ENCODE assay signal across 8 mouse cellular contexts in the genomic region with DNA sequence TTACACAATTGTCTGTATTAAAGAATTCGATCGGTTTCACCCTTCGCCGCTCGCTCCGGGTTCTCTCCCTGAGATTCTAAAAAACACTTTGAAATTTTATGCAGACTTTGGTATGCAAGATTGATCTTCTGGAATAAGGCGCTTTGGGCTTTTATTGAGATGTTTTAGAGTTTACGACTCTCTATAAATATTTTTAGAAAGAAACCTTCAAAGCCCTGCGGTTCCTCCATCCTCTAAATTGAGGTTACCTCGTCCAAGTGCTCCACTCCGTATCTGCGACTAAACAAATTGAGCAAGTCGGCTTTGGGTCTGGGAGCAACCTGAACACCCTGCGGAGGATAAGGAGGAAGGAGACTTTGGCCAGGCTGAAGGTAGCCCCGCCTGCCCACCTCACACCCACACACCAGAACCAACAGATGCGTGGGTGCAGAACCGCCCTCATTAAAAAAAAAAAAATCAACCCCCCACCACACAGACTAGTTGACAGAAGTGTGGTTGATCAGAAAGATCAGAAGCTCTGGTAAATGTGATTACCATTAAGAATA. TPM values are rescaled to one million over a fixed set of nuclear protein-coding genes. Genes with fewer than 3 reads are reported as not detected.
DNase-seq lines count a peak whose midpoint lies in the region; ATAC-seq and TF ChIP-seq lines count a peak whose summit lies in the region.

No protein-coding gene starts in this region.

- H3K79me2 ChIP-seq in heart, adult 2 months (replicated peaks; ENCODE audit: control insufficient read depth, insufficient read depth, low read length) = no peaks in the 10 kb centered on the region

- DNase-seq in heart, adult 2 months = no peak
- no peak for DNase-seq in heart, adult 18-20 months
- peak; percentile 15 for DNase-seq in G1E (ENCODE audit: low spot score)
- no peak for DNase-seq in hindbrain, embryonic 14.5 days (ENCODE audit: low spot score)
- no peak for DNase-seq in adrenal gland, postnatal 14 days
- DNase-seq in layer of hippocampus, postnatal 14 days (ENCODE audit: low spot score in 2 of 2) = no peak
- DNase-seq in left cerebral cortex, postnatal 4 days = no peak

- ATAC-seq in G1E (ENCODE audit: extremely low read depth, insufficient number of reproducible peaks, low FRiP score, poor library complexity, severe bottlenecking) = 0 out of 2 replicates have a peak, but pooled peaks have one; percentile 9
- no peak for ATAC-seq in hindbrain, embryonic 14.5 days (ENCODE audit: low FRiP score)
- ATAC-seq in liver, embryonic 12.5 days = no peak

- H3K4me2 ChIP-seq in hindbrain, embryonic 14.5 days (replicated peaks) = peak overlapping the region; percentile 98
- peak overlapping the region; percentile 99 for H3K4me2 ChIP-seq in liver, embryonic 12.5 days

- no peak for TF ChIP-seq CTCF in heart, adult 2 months (IDR thresholded peaks at IDR 0.05)
- no peak for TF ChIP-seq CTCF in G1E (IDR thresholded peaks at IDR 0.05; ENCODE audit: low read depth, low read length)

- H3K9me3 ChIP-seq in G1E (replicated peaks) = no peaks in the 10 kb centered on the region
- H3K9me3 ChIP-seq in hindbrain, embryonic 14.5 days (ENCODE audit: control insufficient read depth, low read length) = no peaks in the 10 kb centered on the region
- H3K9me3 ChIP-seq in liver, embryonic 12.5 days (replicated peaks) = no peaks in the 10 kb centered on the region

- H3K4me1 ChIP-seq in heart, adult 2 months (ENCODE audit: control insufficient read depth, insufficient read depth, low read length) = no peaks in the 10 kb centered on the region
- peaks cover 50% of the 10 kb centered on the region for H3K4me1 ChIP-seq in G1E (ENCODE audit: insufficient read depth, low read depth, low read length)
- no peaks in the 10 kb centered on the region for H3K4me1 ChIP-seq in hindbrain, embryonic 14.5 days (replicated peaks; ENCODE audit: control insufficient read depth, insufficient read depth, low read length)
- peaks cover 20% of the 10 kb centered on the region for H3K4me1 ChIP-seq in liver, embryonic 12.5 days

- no peaks in the 10 kb centered on the region for H3K27me3 ChIP-seq in heart, adult 2 months (ENCODE audit: control insufficient read depth, insufficient read depth, low read length)
- no peaks in the 10 kb centered on the region; the same call in 1 of the 2 replicates for H3K27me3 ChIP-seq in G1E (ENCODE audit: insufficient read depth, low read length)
- H3K27me3 ChIP-seq in hindbrain, embryonic 14.5 days (ENCODE audit: control insufficient read depth, insufficient read depth, low read length) = peaks cover 34% of the 10 kb centered on the region; the same call in 1 of the 2 replicates
- peaks cover 36% of the 10 kb centered on the region for H3K27me3 ChIP-seq in liver, embryonic 12.5 days (replicated peaks)

- no peak for TF ChIP-seq EP300 in heart, adult 2 months (IDR thresholded peaks at IDR 0.05; ENCODE audit: insufficient read depth, low read depth, low read length)

- WGBS in heart, adult 2 months = 2% methylated on average over 17 of the region's 17 CpGs
- 4% methylated on average over 17 of the region's 17 CpGs for WGBS in hindbrain, embryonic 14.5 days
- under 1% methylated on average over 17 of the region's 17 CpGs for WGBS in liver, embryonic 12.5 days (ENCODE audit: insufficient replicate concordance)

- H3K9ac ChIP-seq in heart, adult 2 months (ENCODE audit: low read depth, low read length) = peak overlapping the region; percentile 73
- H3K9ac ChIP-seq in hindbrain, embryonic 14.5 days = peak overlapping the region; percentile 62
- H3K9ac ChIP-seq in liver, embryonic 12.5 days = peak overlapping the region; percentile 70

- no peak for TF ChIP-seq POLR2A in heart, adult 2 months (IDR thresholded peaks at IDR 0.05; ENCODE audit: insufficient read depth, low read depth, low read length)

- peak overlapping the region; percentile 82 for H3K4me3 ChIP-seq in heart, adult 2 months
- H3K4me3 ChIP-seq in G1E (ENCODE audit: low read depth, low read length) = peak overlapping the region; percentile 97
- H3K4me3 ChIP-seq in hindbrain, embryonic 14.5 days (replicated peaks; ENCODE audit: low read length) = peak overlapping the region; percentile 68
- peak overlapping the region; percentile 71 for H3K4me3 ChIP-seq in liver, embryonic 12.5 days

- no peaks in the 10 kb centered on the region for H3K36me3 ChIP-seq in heart, adult 2 months (ENCODE audit: control insufficient read depth, insufficient read depth, low read length)
- H3K36me3 ChIP-seq in G1E (replicated peaks) = peaks cover 9% of the 10 kb centered on the region
- H3K36me3 ChIP-seq in hindbrain, embryonic 14.5 days (replicated peaks; ENCODE audit: control insufficient read depth, insufficient read depth) = no peaks in the 10 kb centered on the region
- H3K36me3 ChIP-seq in liver, embryonic 12.5 days = no peaks in the 10 kb centered on the region

- peak overlapping the region; percentile 91 for H3K27ac ChIP-seq in heart, adult 2 months
- H3K27ac ChIP-seq in hindbrain, embryonic 14.5 days = no peak overlapping the region
- H3K27ac ChIP-seq in liver, embryonic 12.5 days = no peak overlapping the region

- intact Hi-C loops in heart, adult 2 months (cut with DNase I) = no loop called here
- intact Hi-C loops in left cerebral cortex, postnatal 4 days (cut with DNase I) = no loop called here

RNA-seq across cellular contexts. Expression of a gene that starts 0.7 kb away (rescaled TPM):
- 100 to 1,000 TPM; 123 to 133 TPM for total RNA-seq in heart, adult 2 months (2021)
- polyA plus RNA-seq in heart, adult 2 months (2012; rRNA removed) = 62.3 and 74.5 TPM in 2 replicates
- 100 to 1,000 TPM; 139 to 143 TPM for total RNA-seq in heart, adult 18-20 months (2021)
- 15.4 and 19.6 TPM in 2 replicates for total RNA-seq in G1E (2014; fragmentation: Nextera tagmentation)
- total RNA-seq in G1E (2017) = 19.5 and 19.8 TPM in 2 replicates
- polyA plus RNA-seq in G1E (2012) = 12.1 and 16.8 TPM in 2 replicates
- polyA plus RNA-seq in hindbrain, embryonic 14.5 days (2014; fragmentation: Nextera tagmentation; extraction: Ambion mirVana) = 2.0 and 2.4 TPM in 2 replicates
- 5.8 and 7.1 TPM in 2 replicates for polyA plus RNA-seq in liver, embryonic 12.5 days (2016; fragmentation: Nextera tagmentation; extraction: Ambion mirVana)
- total RNA-seq in adrenal gland, postnatal 14 days (2021) = 2.7 and 4.3 TPM in 2 replicates
- total RNA-seq in layer of hippocampus, postnatal 14 days (2021) = 10 to 100 TPM; 41.2 to 43.9 TPM
- 1 to 10 TPM; 1.7 to 1.9 TPM for total RNA-seq in left cerebral cortex, postnatal 4 days (2021)
